Mouse (Mus musculus) limb, embryonic 14.5 days (tissue): ENCODE results near the gene Dlg2. TPM values are rescaled to one million over a fixed set of nuclear protein-coding genes. Genes with fewer than 3 reads are reported as not detected.

Experiments used
- ATAC-seq: fragments of 200-750 bp; cut with Nextera tagmentation; 2 replicates; pipeline ENCODE4 v1.8.0; 2017; ENCODE audit warnings: low read depth, moderate number of reproducible peaks, moderate TSS enrichment; ENCODE audit not compliant: low FRiP score
- DNase-seq: peaks from one replicate; pipeline ENCODE4 v3.0.0-alpha.2; 2015; ENCODE audit warnings: low spot score
- H3K27ac ChIP-seq: fragments of 300-500 bp; sonication (generic); replicated peaks from 2 replicates; pipeline ENCODE4 v1.5.1; 2014; ENCODE audit warnings: low read depth, mild to moderate bottlenecking, low read length, moderate library complexity, mixed read lengths
- H3K27me3 ChIP-seq: fragments of 300-500 bp; sonication (generic); 2 replicates; pipeline ENCODE4 v1.6.1; 2014; ENCODE audit warnings: low read length, mixed read lengths; ENCODE audit not compliant: control insufficient read depth, insufficient read depth
- H3K36me3 ChIP-seq: fragments of 300-500 bp; sonication (generic); 2 replicates; pipeline ENCODE4 v1.6.1; 2014; ENCODE audit warnings: mild to moderate bottlenecking, low read length, moderate library complexity, mixed read lengths; ENCODE audit not compliant: control insufficient read depth, insufficient read depth
- H3K4me1 ChIP-seq: fragments of 300-500 bp; sonication (generic); 2 replicates; pipeline ENCODE4 v1.6.1; 2014; ENCODE audit warnings: antibody characterized with exemption, low read length, mixed read lengths; ENCODE audit not compliant: control insufficient read depth, insufficient read depth
- H3K4me2 ChIP-seq: fragments of 300-500 bp; sonication (generic); replicated peaks from 2 replicates; pipeline ENCODE4 v1.6.1; 2014; ENCODE audit warnings: low read depth, mild to moderate bottlenecking, low read length, moderate library complexity; ENCODE audit not compliant: severe bottlenecking
- H3K4me3 ChIP-seq: fragments of 300-500 bp; sonication (generic); replicated peaks from 2 replicates; pipeline ENCODE4 v1.5.1; 2014; ENCODE audit warnings: low read length
- H3K9ac ChIP-seq: fragments of 300-500 bp; sonication (generic); 2 replicates; pipeline ENCODE4 v1.6.1; 2014; ENCODE audit warnings: mild to moderate bottlenecking, low read depth, low read length, moderate library complexity; ENCODE audit not compliant: severe bottlenecking
- H3K9me3 ChIP-seq: fragments of 300-500 bp; sonication (generic); 2 replicates; pipeline ENCODE4 v1.6.1; 2016; ENCODE audit warnings: low read length; ENCODE audit not compliant: control insufficient read depth
- POLR2A ChIP-seq: fragments of 200-500 bp; IDR thresholded peaks from 2 replicates; pipeline ENCODE4 v1.8.0; 2012; ENCODE audit warnings: inconsistent platforms, mild to moderate bottlenecking, moderate library complexity, borderline replicate concordance; ENCODE audit not compliant: insufficient read depth, insufficient read length; ENCODE audit errors: extremely low read depth
- WGBS: fragments of 180-500 bp; shearing (Covaris S2); extraction: QIAGEN DNeasy Blood & Tissue Kit; methylation state at CpG from one replicate; pipeline ENCODE4 v1.1.7; 2014; 5-methylcytosine and 5-hydroxymethylcytosine counted together
- polyA plus RNA-seq, 2 experiments: library from polyadenylated mRNA; depleted of rRNA in 1 of 2; stranded (reverse) in 1 of 2; unstranded in 1 of 2; fragments of >200 nt; fragmentation: Nextera tagmentation in 1 of 2; extraction: Ambion mirVana in 1 of 2; gene quantifications; 2 replicates each; pipeline versions ENCODE4 v1.2.1 to v1.2.3; 2012 to 2014

Gene Dlg2
- polyA plus RNA-seq, 2 experiments, result 4.6 to 7.3 TPM

DNA sequence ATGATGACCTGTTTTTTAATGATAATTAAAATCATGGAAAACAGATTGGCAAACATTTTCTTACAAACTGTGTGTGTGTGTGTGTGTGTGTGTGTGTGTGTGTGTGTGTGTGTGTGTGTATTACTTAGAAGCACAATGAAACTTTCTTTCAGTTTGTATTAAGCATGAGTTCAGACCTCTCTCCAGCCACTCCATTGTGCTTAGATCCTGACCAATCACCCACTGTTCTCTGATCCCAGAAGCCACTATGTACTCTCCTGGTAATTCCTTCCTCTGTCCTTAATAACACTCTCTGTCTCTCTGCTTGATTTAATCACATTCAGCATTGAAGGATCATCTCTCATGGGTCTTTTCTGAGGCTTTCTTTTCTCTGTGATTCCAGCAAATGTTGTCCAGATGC is 1211.5 kb downstream of the Dlg2 start:
- H3K27ac ChIP-seq, result no peak overlapping the region
- H3K27me3 ChIP-seq, result no peaks in the 10 kb centered on the region
- no peak for DNase-seq
- ATAC-seq, result no peak
- no peak overlapping the region for H3K9ac ChIP-seq
- TF ChIP-seq POLR2A, result no peak
- H3K36me3 ChIP-seq, result no peaks in the 10 kb centered on the region
- no peak overlapping the region for H3K4me2 ChIP-seq
- no peak overlapping the region for H3K4me3 ChIP-seq
- no peaks in the 10 kb centered on the region for H3K4me1 ChIP-seq
- H3K9me3 ChIP-seq, result no peaks in the 10 kb centered on the region

GRCm38 (mm10) chr7:91689829-91690228 is 1213.4 kb downstream of the Dlg2 start:
- H3K4me3 ChIP-seq, result no peak overlapping the region
- WGBS, result 83% methylated on average over 2 of the region's 2 CpGs

GRCm38 (mm10) chr7:91709853-91710252 is 1233.4 kb downstream of the Dlg2 start:
- H3K9me3 ChIP-seq, result no peaks in the 10 kb centered on the region
- H3K27me3 ChIP-seq, result no peaks in the 10 kb centered on the region
- TF ChIP-seq POLR2A, result no peak
- H3K4me3 ChIP-seq, result no peak overlapping the region
- no peak for DNase-seq
- no peaks in the 10 kb centered on the region for H3K4me1 ChIP-seq
- ATAC-seq, result no peak
- WGBS, result 76% methylated on average over 5 of the region's 5 CpGs
- H3K36me3 ChIP-seq, result no peaks in the 10 kb centered on the region
- no peak overlapping the region for H3K9ac ChIP-seq
- H3K27ac ChIP-seq, result no peak overlapping the region
- no peak overlapping the region for H3K4me2 ChIP-seq

More at GRCm38 (mm10) chr7:91689829-91690228, 1213.4 kb downstream of the Dlg2 start:
- no peak overlapping the region for H3K9ac ChIP-seq
- H3K9me3 ChIP-seq, result no peaks in the 10 kb centered on the region
- H3K36me3 ChIP-seq, result no peaks in the 10 kb centered on the region
- TF ChIP-seq POLR2A, result no peak
- no peak overlapping the region for H3K4me2 ChIP-seq
- no peaks in the 10 kb centered on the region for H3K4me1 ChIP-seq
- ATAC-seq, result no peak
- H3K27me3 ChIP-seq, result no peaks in the 10 kb centered on the region
- H3K27ac ChIP-seq, result no peak overlapping the region
- no peak for DNase-seq

DNA sequence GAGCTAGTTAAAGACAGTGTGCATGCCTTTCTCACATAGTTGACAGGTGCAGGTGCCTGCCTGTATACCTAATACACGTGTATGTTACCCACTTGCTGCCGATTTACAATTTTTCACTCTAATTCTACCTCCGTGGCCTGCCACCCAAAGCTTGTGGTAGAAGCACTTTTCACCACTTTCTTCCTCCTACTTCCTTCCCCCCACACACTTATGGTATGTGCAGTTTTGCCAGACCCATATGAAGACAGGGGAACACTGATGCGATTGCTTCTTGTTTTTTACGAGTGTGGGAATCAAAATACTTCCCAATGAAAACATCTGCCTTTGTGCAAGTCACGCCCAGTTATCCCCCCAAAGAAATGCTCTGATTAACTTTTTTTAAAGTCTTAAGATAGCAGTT is 1234.7 kb downstream of the Dlg2 start:
- H3K9me3 ChIP-seq, result no peaks in the 10 kb centered on the region
- ATAC-seq (no peak), DNase-seq (no peak)
- no peak overlapping the region for H3K4me3 ChIP-seq
- no peak overlapping the region for H3K9ac ChIP-seq
- WGBS, result 75% methylated on average over 6 of the region's 6 CpGs
- no peak overlapping the region for H3K4me2 ChIP-seq
- H3K36me3 ChIP-seq, result no peaks in the 10 kb centered on the region
- H3K27me3 ChIP-seq, result no peaks in the 10 kb centered on the region
- no peaks in the 10 kb centered on the region for H3K4me1 ChIP-seq
- H3K27ac ChIP-seq, result no peak overlapping the region
- no peak for TF ChIP-seq POLR2A

- no peaks in the 10 kb centered on the region for H3K36me3 ChIP-seq
- ATAC-seq, result no peak
These were observed 1239.3 kb downstream of the Dlg2 start for GRCm38 (mm10) chr7:91715776-91716175.

DNA sequence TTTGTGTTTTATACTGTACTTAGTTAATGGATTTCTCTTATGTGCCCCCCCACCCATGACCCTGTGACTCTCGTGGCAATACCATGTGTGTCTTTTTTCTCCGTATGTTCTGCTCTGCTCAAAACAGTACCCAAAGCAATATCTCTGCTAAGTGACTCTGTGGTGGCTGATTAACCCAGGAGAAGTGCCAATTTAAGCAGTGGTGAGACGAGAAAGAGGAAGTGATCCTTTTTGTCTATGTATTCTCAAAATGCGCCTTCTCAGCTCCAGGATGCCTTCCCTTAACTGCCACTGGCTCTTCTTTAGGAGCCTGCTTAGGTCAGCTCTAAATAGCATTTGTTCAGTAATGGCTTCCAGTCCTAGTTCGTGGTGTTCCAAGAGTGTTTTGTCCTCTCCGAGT is 1240.2 kb downstream of the Dlg2 start:
- Histone ChIP-seq H3K4me3 (no peak overlapping the region), H3K36me3 (no peaks in the 10 kb centered on the region), H3K9ac (no peak overlapping the region), H3K27me3 (no peaks in the 10 kb centered on the region), H3K9me3 (no peaks in the 10 kb centered on the region), H3K4me1 (no peaks in the 10 kb centered on the region), H3K27ac (no peak overlapping the region), H3K4me2 (no peak overlapping the region)
- WGBS, result 73% methylated on average over 6 of the region's 6 CpGs
- DNase-seq (no peak), ATAC-seq (no peak)
- TF ChIP-seq POLR2A, result no peak

More at GRCm38 (mm10) chr7:91715776-91716175, 1239.3 kb downstream of the Dlg2 start:
- H3K27ac ChIP-seq, result no peak overlapping the region
- no peak overlapping the region for H3K9ac ChIP-seq
- no peaks in the 10 kb centered on the region for H3K27me3 ChIP-seq
- H3K9me3 ChIP-seq, result no peaks in the 10 kb centered on the region
- H3K4me1 ChIP-seq, result no peaks in the 10 kb centered on the region
- no peak for DNase-seq
- 74% methylated on average over 1 of the region's 1 CpGs for WGBS
- no peak overlapping the region for H3K4me2 ChIP-seq
- H3K4me3 ChIP-seq, result no peak overlapping the region
- TF ChIP-seq POLR2A, result no peak
